Mouse (Mus musculus) small intestine, adult 2 months (tissue): ENCODE results near the gene 9130409I23Rik.

Experiments used
- CTCF ChIP-seq: fragments of 200-500 bp; IDR thresholded peaks from 2 replicates; pipeline ENCODE4 v1.5.1; 2012; ENCODE audit warnings: low read depth, mild to moderate bottlenecking, control low read depth, inconsistent platforms, low read length, moderate library complexity, mixed read lengths; ENCODE audit not compliant: insufficient replicate concordance, insufficient read length; ENCODE audit errors: extremely low read depth
- POLR2A ChIP-seq: fragments of 200-500 bp; IDR thresholded peaks from 2 replicates; pipeline ENCODE4 v1.6.1; 2012; ENCODE audit warnings: low read depth, mild to moderate bottlenecking, control low read depth, inconsistent platforms, low read length, moderate library complexity

- TF ChIP-seq POLR2A = no peak
- no peak for TF ChIP-seq CTCF
Measured at GRCm38 (mm10) chr1:181090048-181090447, 39.0 kb downstream of the 9130409I23Rik start.
